Mouse (Mus musculus): ENCODE data around the gene Tbk1. TPM values are rescaled to one million over a fixed set of nuclear protein-coding genes. Genes with fewer than 3 reads are reported as not detected.

Tbk1 gene
- polyA plus RNA-seq, 1 experiment from 2014 or later, result 38.6 TPM

GRCm38 (mm10) chr10:121625006-121625405, 38.4 kb upstream of the Tbk1 start:
- WGBS, result 9% methylated on average over 9 of the region's 9 CpGs

GRCm38 (mm10) chr10:121623670-121624069, 37.1 kb upstream of the Tbk1 start:
- Histone ChIP-seq H3K9ac (replicated peaks; ENCODE audit: low read depth, low read length) (no peak overlapping the region), H3K36me3 (ENCODE audit: control insufficient read depth, insufficient read depth, low read length) (peaks cover 25% of the 10 kb centered on the region), H3K4me1 (ENCODE audit: control insufficient read depth, insufficient read depth, low read length) (peaks cover 8% of the 10 kb centered on the region), H3K4me3 (ENCODE audit: low read depth, low read length) (no peak overlapping the region), H3K9me3 (ENCODE audit: control insufficient read depth, low read depth, low read length) (no peaks in the 10 kb centered on the region), H3K4me2 (replicated peaks; ENCODE audit: low read depth, low read length) (no peak overlapping the region), H3K27me3 (ENCODE audit: control insufficient read depth, insufficient read depth, low read length) (no peaks in the 10 kb centered on the region), H3K27ac (ENCODE audit: low read length) (no peak overlapping the region)
- ATAC-seq (ENCODE audit: insufficient number of reproducible peaks, insufficient read depth, low FRiP score, low read depth), result no peak
- WGBS, result 84% methylated on average over 7 of the region's 7 CpGs

More at GRCm38 (mm10) chr10:121625006-121625405, 38.4 kb upstream of the Tbk1 start:
- no peaks in the 10 kb centered on the region for H3K27me3 ChIP-seq (ENCODE audit: control insufficient read depth, insufficient read depth, low read length)
- peak overlapping the region; percentile 54 for H3K4me2 ChIP-seq (replicated peaks; ENCODE audit: low read depth, low read length)
- H3K9me3 ChIP-seq (ENCODE audit: control insufficient read depth, low read depth, low read length), result no peaks in the 10 kb centered on the region
- no peak for ATAC-seq (ENCODE audit: insufficient number of reproducible peaks, insufficient read depth, low FRiP score, low read depth)
- H3K4me1 ChIP-seq (ENCODE audit: control insufficient read depth, insufficient read depth, low read length), result peaks cover 8% of the 10 kb centered on the region
- H3K36me3 ChIP-seq (ENCODE audit: control insufficient read depth, insufficient read depth, low read length), result peaks cover 24% of the 10 kb centered on the region
- peak overlapping the region; percentile 82 for H3K4me3 ChIP-seq (ENCODE audit: low read depth, low read length)
- H3K9ac ChIP-seq (replicated peaks; ENCODE audit: low read depth, low read length), result peak overlapping the region; percentile 90
- no peak overlapping the region for H3K27ac ChIP-seq (ENCODE audit: low read length)

- Histone ChIP-seq H3K27me3 (ENCODE audit: control insufficient read depth, insufficient read depth, low read length) (no peaks in the 10 kb centered on the region), H3K4me3 (ENCODE audit: low read depth, low read length) (no peak overlapping the region), H3K4me1 (ENCODE audit: control insufficient read depth, insufficient read depth, low read length) (peaks cover 8% of the 10 kb centered on the region), H3K36me3 (ENCODE audit: control insufficient read depth, insufficient read depth, low read length) (peaks cover 36% of the 10 kb centered on the region), H3K9me3 (ENCODE audit: control insufficient read depth, low read depth, low read length) (no peaks in the 10 kb centered on the region), H3K27ac (ENCODE audit: low read length) (no peak overlapping the region), H3K4me2 (replicated peaks; ENCODE audit: low read depth, low read length) (no peak overlapping the region), H3K9ac (replicated peaks; ENCODE audit: low read depth, low read length) (no peak overlapping the region)
- ATAC-seq (ENCODE audit: insufficient number of reproducible peaks, insufficient read depth, low FRiP score, low read depth), result no peak
- 81% methylated on average over 6 of the region's 6 CpGs for WGBS
These were observed 35.8 kb upstream of the Tbk1 start for GRCm38 (mm10) chr10:121622431-121622830.

DNA sequence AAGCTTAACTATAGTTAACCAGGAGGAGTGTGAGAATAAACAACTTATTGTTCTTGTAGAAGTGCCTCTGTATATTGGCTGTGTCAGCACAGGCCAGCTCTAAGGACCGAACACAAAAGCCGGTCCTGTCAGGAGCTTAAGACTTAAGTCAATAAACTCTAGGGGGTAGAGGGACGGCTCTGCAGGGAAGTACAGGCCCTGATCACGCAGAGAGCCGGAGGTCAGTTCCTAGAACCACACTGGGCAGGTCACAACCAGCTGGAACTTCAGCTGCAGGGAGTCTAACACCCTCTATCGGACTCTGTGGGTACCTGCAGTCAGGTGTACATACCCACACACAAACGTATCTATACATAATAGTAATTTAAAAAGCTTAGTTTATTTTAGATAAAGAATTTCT, 29.3 kb upstream of the Tbk1 start:
- H3K4me2 ChIP-seq (replicated peaks; ENCODE audit: low read depth, low read length), result no peak overlapping the region
- ATAC-seq (ENCODE audit: insufficient number of reproducible peaks, insufficient read depth, low FRiP score, low read depth), result peak; percentile 69
- no peaks in the 10 kb centered on the region for H3K9me3 ChIP-seq (ENCODE audit: control insufficient read depth, low read depth, low read length)
- H3K27ac ChIP-seq (ENCODE audit: low read length), result peak overlapping the region; percentile 62
- no peaks in the 10 kb centered on the region for H3K27me3 ChIP-seq (ENCODE audit: control insufficient read depth, insufficient read depth, low read length)
- peaks cover 68% of the 10 kb centered on the region for H3K36me3 ChIP-seq (ENCODE audit: control insufficient read depth, insufficient read depth, low read length)
- no peak overlapping the region for H3K4me3 ChIP-seq (ENCODE audit: low read depth, low read length)
- H3K4me1 ChIP-seq (ENCODE audit: control insufficient read depth, insufficient read depth, low read length), result no peaks in the 10 kb centered on the region
- 61% methylated on average over 7 of the region's 7 CpGs for WGBS
- H3K9ac ChIP-seq (replicated peaks; ENCODE audit: low read depth, low read length), result no peak overlapping the region

DNA sequence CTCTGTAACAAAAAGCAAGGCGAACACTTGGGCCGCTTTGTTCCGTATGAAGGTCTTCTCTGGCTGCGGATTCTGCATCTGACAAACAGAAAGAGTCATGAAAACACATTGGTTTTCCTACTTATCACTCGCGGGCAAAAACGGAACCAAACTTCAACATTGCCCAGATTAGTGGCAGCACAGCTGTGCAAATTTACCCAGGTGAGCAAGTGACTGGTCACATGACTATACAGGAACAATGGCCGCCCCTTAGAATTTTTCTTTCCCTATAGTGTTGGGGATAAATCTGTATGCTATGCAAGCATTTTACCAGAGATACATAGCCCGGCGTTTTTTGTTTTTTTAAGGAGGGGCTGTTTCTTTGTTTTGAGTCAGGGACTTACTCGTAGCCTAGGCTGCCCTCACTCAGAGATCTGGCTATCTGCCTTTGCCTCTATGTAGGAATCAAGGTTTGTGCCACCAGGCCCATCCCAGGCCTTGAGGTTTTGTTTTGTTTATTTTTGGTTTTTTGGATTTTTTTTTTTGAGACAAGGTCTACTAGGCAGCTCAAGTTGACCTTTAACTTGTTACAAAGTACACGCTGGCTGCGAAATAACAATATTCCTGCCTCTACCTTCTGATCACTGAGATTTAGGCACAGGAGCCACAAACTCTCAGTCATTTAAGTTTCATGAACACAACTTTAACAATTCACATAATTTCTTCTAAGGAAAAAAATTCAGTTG, 28.7 kb upstream of the Tbk1 start:
- H3K4me1 ChIP-seq (ENCODE audit: control insufficient read depth, insufficient read depth, low read length), result no peaks in the 10 kb centered on the region
- H3K4me3 ChIP-seq (ENCODE audit: low read depth, low read length), result no peak overlapping the region
- H3K27me3 ChIP-seq (ENCODE audit: control insufficient read depth, insufficient read depth, low read length), result no peaks in the 10 kb centered on the region
- H3K9ac ChIP-seq (replicated peaks; ENCODE audit: low read depth, low read length), result no peak overlapping the region
- H3K27ac ChIP-seq (ENCODE audit: low read length), result peak overlapping the region; percentile 62; the same call in 1 of the 2 replicates
- peak; percentile 81 for ATAC-seq (ENCODE audit: insufficient number of reproducible peaks, insufficient read depth, low FRiP score, low read depth)
- 76% methylated on average over 13 of the region's 13 CpGs for WGBS
- H3K9me3 ChIP-seq (ENCODE audit: control insufficient read depth, low read depth, low read length), result no peaks in the 10 kb centered on the region
- no peak overlapping the region for H3K4me2 ChIP-seq (replicated peaks; ENCODE audit: low read depth, low read length)
- peaks cover 68% of the 10 kb centered on the region for H3K36me3 ChIP-seq (ENCODE audit: control insufficient read depth, insufficient read depth, low read length)

- peaks cover 79% of the 10 kb centered on the region for H3K36me3 ChIP-seq (ENCODE audit: control insufficient read depth, insufficient read depth, low read length)
- H3K9me3 ChIP-seq (ENCODE audit: control insufficient read depth, low read depth, low read length), result no peaks in the 10 kb centered on the region
- no peaks in the 10 kb centered on the region for H3K4me1 ChIP-seq (ENCODE audit: control insufficient read depth, insufficient read depth, low read length)
- no peak overlapping the region for H3K27ac ChIP-seq (ENCODE audit: low read length)
- 88% methylated on average over 13 of the region's 13 CpGs for WGBS
- H3K4me3 ChIP-seq (ENCODE audit: low read depth, low read length), result no peak overlapping the region
- H3K4me2 ChIP-seq (replicated peaks; ENCODE audit: low read depth, low read length), result no peak overlapping the region
- H3K9ac ChIP-seq (replicated peaks; ENCODE audit: low read depth, low read length), result no peak overlapping the region
- no peaks in the 10 kb centered on the region for H3K27me3 ChIP-seq (ENCODE audit: control insufficient read depth, insufficient read depth, low read length)
- ATAC-seq (ENCODE audit: insufficient number of reproducible peaks, insufficient read depth, low FRiP score, low read depth), result no peak
These were observed 27.0 kb upstream of the Tbk1 start for GRCm38 (mm10) chr10:121613570-121613969.

DNA sequence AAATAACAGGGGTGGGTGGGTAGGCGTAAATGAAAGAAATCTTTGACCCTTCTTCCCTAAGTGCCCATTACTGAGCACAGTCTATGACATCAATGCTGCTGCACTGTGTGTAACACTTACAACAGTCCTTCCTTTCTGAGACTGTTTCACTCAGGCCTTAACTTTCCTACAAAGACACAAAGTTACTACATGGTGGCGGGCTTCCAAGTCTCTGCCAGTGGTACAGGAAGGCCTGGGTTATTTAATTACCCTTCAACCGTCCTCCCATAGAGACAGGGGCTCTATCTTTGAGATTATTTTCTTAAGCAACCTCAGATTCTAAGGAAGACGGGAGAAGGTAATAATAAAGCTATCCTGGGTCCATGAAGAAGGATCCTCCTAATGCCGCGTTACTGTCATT, 25.9 kb upstream of the Tbk1 start:
- Histone ChIP-seq H3K4me2 (replicated peaks; ENCODE audit: low read depth, low read length) (no peak overlapping the region), H3K27ac (ENCODE audit: low read length) (no peak overlapping the region), H3K9ac (replicated peaks; ENCODE audit: low read depth, low read length) (no peak overlapping the region), H3K36me3 (ENCODE audit: control insufficient read depth, insufficient read depth, low read length) (peaks cover 80% of the 10 kb centered on the region), H3K9me3 (ENCODE audit: control insufficient read depth, low read depth, low read length) (no peaks in the 10 kb centered on the region), H3K27me3 (ENCODE audit: control insufficient read depth, insufficient read depth, low read length) (no peaks in the 10 kb centered on the region), H3K4me3 (ENCODE audit: low read depth, low read length) (no peak overlapping the region), H3K4me1 (ENCODE audit: control insufficient read depth, insufficient read depth, low read length) (no peaks in the 10 kb centered on the region)
- WGBS, result 85% methylated on average over 6 of the region's 6 CpGs
- ATAC-seq (ENCODE audit: insufficient number of reproducible peaks, insufficient read depth, low FRiP score, low read depth), result no peak

- 76% methylated on average over 9 of the region's 10 CpGs for WGBS
- Histone ChIP-seq H3K4me2 (replicated peaks; ENCODE audit: low read depth, low read length) (no peak overlapping the region), H3K4me1 (ENCODE audit: control insufficient read depth, insufficient read depth, low read length) (no peaks in the 10 kb centered on the region), H3K4me3 (ENCODE audit: low read depth, low read length) (no peak overlapping the region), H3K27ac (ENCODE audit: low read length) (no peak overlapping the region), H3K9ac (replicated peaks; ENCODE audit: low read depth, low read length) (no peak overlapping the region), H3K9me3 (ENCODE audit: control insufficient read depth, low read depth, low read length) (no peaks in the 10 kb centered on the region), H3K27me3 (ENCODE audit: control insufficient read depth, insufficient read depth, low read length) (no peaks in the 10 kb centered on the region), H3K36me3 (ENCODE audit: control insufficient read depth, insufficient read depth, low read length) (peaks cover 79% of the 10 kb centered on the region)
- ATAC-seq (ENCODE audit: insufficient number of reproducible peaks, insufficient read depth, low FRiP score, low read depth), result no peak
These were observed 25.0 kb upstream of the Tbk1 start for GRCm38 (mm10) chr10:121611587-121611986.

- no peak overlapping the region for H3K27ac ChIP-seq (ENCODE audit: low read length)
- H3K4me2 ChIP-seq (replicated peaks; ENCODE audit: low read depth, low read length), result no peak overlapping the region
- no peaks in the 10 kb centered on the region for H3K27me3 ChIP-seq (ENCODE audit: control insufficient read depth, insufficient read depth, low read length)
- 88% methylated on average over 10 of the region's 10 CpGs for WGBS
- no peak overlapping the region for H3K4me3 ChIP-seq (ENCODE audit: low read depth, low read length)
- ATAC-seq (ENCODE audit: insufficient number of reproducible peaks, insufficient read depth, low FRiP score, low read depth), result no peak
- peaks cover 81% of the 10 kb centered on the region for H3K36me3 ChIP-seq (ENCODE audit: control insufficient read depth, insufficient read depth, low read length)
- H3K9me3 ChIP-seq (ENCODE audit: control insufficient read depth, low read depth, low read length), result no peaks in the 10 kb centered on the region
- H3K9ac ChIP-seq (replicated peaks; ENCODE audit: low read depth, low read length), result no peak overlapping the region
- no peaks in the 10 kb centered on the region for H3K4me1 ChIP-seq (ENCODE audit: control insufficient read depth, insufficient read depth, low read length)
These were observed 21.6 kb upstream of the Tbk1 start for GRCm38 (mm10) chr10:121608177-121608576.
